Mouse (Mus musculus): ENCODE measurements around the gene Cpb1. TPM values are rescaled to one million over a fixed set of nuclear protein-coding genes. Genes with fewer than 3 reads are reported as not detected.

Cpb1 gene
- polyA plus RNA-seq, 1 experiment from 2014 or later, result not detected

- no peaks in the 10 kb centered on the region for H3K4me1 ChIP-seq (ENCODE audit: control insufficient read depth, insufficient read depth, low read length)
- DNase-seq (no peak), ATAC-seq (ENCODE audit: low FRiP score, low TSS enrichment) (no peak)
- H3K4me3 ChIP-seq (replicated peaks; ENCODE audit: low read depth, low read length), result no peak overlapping the region
- WGBS, result 73% methylated on average over 1 of the region's 1 CpGs
- no peak overlapping the region for H3K4me2 ChIP-seq (ENCODE audit: low read length)
- no peak overlapping the region for H3K9ac ChIP-seq (replicated peaks; ENCODE audit: low read length)
- no peaks in the 10 kb centered on the region for H3K27me3 ChIP-seq (ENCODE audit: control insufficient read depth, insufficient read depth, low read length)
- H3K27ac ChIP-seq (replicated peaks; ENCODE audit: low read depth, low read length), result no peak overlapping the region
- no peaks in the 10 kb centered on the region for H3K36me3 ChIP-seq (ENCODE audit: control insufficient read depth, insufficient read depth, low read length)
- no peaks in the 10 kb centered on the region for H3K9me3 ChIP-seq (ENCODE audit: control insufficient read depth, low read length)
Measured at GRCm38 (mm10) chr3:20281796-20282195, 6.3 kb upstream of the Cpb1 start.

GRCm38 (mm10) chr3:20254566-20255479 is 20.7 kb downstream of the Cpb1 start:
- Histone ChIP-seq H3K36me3 (ENCODE audit: control insufficient read depth, insufficient read depth, low read length) (no peaks in the 10 kb centered on the region), H3K27ac (replicated peaks; ENCODE audit: low read depth, low read length) (no peak overlapping the region), H3K27me3 (ENCODE audit: control insufficient read depth, insufficient read depth, low read length) (no peaks in the 10 kb centered on the region), H3K9me3 (ENCODE audit: control insufficient read depth, low read length) (no peaks in the 10 kb centered on the region), H3K9ac (replicated peaks; ENCODE audit: low read length) (no peak overlapping the region), H3K4me3 (replicated peaks; ENCODE audit: low read depth, low read length) (no peak overlapping the region), H3K4me2 (ENCODE audit: low read length) (no peak overlapping the region), H3K4me1 (ENCODE audit: control insufficient read depth, insufficient read depth, low read length) (no peaks in the 10 kb centered on the region)
- DNase-seq (peak; percentile 39), ATAC-seq (ENCODE audit: low FRiP score, low TSS enrichment) (no peak)
- 53% methylated on average over 9 of the region's 9 CpGs for WGBS

DNA sequence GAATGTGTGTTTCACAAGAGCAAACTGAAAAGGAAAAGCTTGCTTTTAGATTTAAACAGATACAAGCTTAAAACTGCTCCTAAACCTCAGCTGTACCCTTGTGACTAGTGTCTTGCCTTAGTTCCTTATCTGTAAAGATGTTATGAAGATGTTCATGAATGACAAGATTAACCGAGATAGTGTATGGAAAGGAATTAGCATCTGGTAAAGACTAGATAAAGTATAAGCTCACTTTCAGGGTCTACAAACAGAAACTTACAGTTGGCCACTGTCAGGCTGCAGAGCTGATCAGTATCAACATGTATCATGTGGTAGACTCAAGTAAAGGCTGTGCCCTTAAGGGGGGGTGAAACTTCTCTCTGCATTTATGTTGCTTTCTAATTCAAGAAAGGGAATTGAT is 31.6 kb downstream of the Cpb1 start:
- no peak overlapping the region for H3K4me2 ChIP-seq (ENCODE audit: low read length)
- WGBS, result 90% methylated on average over 1 of the region's 1 CpGs
- DNase-seq (no peak), ATAC-seq (ENCODE audit: low FRiP score, low TSS enrichment) (no peak)
- no peak overlapping the region for H3K4me3 ChIP-seq (replicated peaks; ENCODE audit: low read depth, low read length)
- H3K9ac ChIP-seq (replicated peaks; ENCODE audit: low read length), result no peak overlapping the region
- no peaks in the 10 kb centered on the region for H3K4me1 ChIP-seq (ENCODE audit: control insufficient read depth, insufficient read depth, low read length)
- H3K27me3 ChIP-seq (ENCODE audit: control insufficient read depth, insufficient read depth, low read length), result no peaks in the 10 kb centered on the region
- no peak overlapping the region for H3K27ac ChIP-seq (replicated peaks; ENCODE audit: low read depth, low read length)
- no peaks in the 10 kb centered on the region for H3K9me3 ChIP-seq (ENCODE audit: control insufficient read depth, low read length)
- no peaks in the 10 kb centered on the region for H3K36me3 ChIP-seq (ENCODE audit: control insufficient read depth, insufficient read depth, low read length)

DNA sequence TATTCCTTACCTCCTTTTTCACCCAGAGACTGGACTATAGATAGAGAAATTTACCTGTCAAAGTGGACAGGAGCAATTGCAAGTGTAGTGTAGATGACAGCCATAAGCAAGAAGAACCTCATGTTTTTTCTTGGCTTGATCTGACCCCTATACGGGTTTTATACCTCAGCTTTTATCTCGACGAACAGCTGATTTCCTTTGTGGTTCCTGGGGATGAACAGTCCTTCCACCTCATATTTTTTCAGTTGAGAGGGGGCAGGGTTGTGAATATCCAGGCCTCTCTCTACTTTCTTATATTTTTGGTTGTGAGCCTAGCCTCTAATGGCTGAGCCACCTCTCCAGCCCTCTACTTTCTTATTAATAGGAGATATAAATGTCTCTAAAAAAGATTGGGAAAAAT is 33.5 kb downstream of the Cpb1 start, which contains the start of gene Cpa3:
Gene Cpa3 (minus strand): TSS at position 132 of the 400 bp plus-strand sequence.
- DNase-seq (no peak), ATAC-seq (ENCODE audit: low FRiP score, low TSS enrichment) (no peak)
- 82% methylated on average over 3 of the region's 3 CpGs for WGBS
- Histone ChIP-seq H3K27ac (replicated peaks; ENCODE audit: low read depth, low read length) (no peak within 1 kb of the TSS), H3K4me2 (ENCODE audit: low read length) (no peak within 1 kb of the TSS), H3K4me1 (ENCODE audit: control insufficient read depth, insufficient read depth, low read length) (no peaks in the 10 kb centered on the region), H3K4me3 (replicated peaks; ENCODE audit: low read depth, low read length) (no peak within 1 kb of the TSS), H3K9me3 (ENCODE audit: control insufficient read depth, low read length) (no peaks in the 10 kb centered on the region), H3K27me3 (ENCODE audit: control insufficient read depth, insufficient read depth, low read length) (no peaks in the 10 kb centered on the region), H3K36me3 (ENCODE audit: control insufficient read depth, insufficient read depth, low read length) (no peaks in the 10 kb centered on the region), H3K9ac (replicated peaks; ENCODE audit: low read length) (no peak within 1 kb of the TSS)

DNA sequence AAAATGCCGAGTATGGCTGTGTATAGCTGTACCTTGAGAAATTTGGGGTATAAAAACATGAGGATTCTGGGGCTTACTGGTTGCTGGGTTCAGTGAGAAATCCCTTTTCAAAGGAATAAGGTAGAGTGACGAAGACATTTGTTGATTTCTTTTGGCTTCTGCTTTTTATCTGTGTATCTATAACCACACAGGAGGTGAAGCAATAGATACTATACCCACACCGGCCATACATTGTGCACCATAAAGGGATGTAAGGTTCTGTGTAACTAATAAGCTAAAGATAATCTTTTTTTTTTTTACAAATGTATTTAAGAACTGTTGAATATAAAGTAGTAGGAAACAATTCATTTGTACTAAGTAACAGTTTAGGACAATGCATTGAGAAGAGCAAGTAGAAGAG is 35.8 kb downstream of the Cpb1 start:
- Histone ChIP-seq H3K4me1 (ENCODE audit: control insufficient read depth, insufficient read depth, low read length) (no peaks in the 10 kb centered on the region), H3K4me2 (ENCODE audit: low read length) (no peak overlapping the region), H3K9me3 (ENCODE audit: control insufficient read depth, low read length) (no peaks in the 10 kb centered on the region), H3K27ac (replicated peaks; ENCODE audit: low read depth, low read length) (no peak overlapping the region), H3K36me3 (ENCODE audit: control insufficient read depth, insufficient read depth, low read length) (no peaks in the 10 kb centered on the region), H3K9ac (replicated peaks; ENCODE audit: low read length) (no peak overlapping the region), H3K27me3 (ENCODE audit: control insufficient read depth, insufficient read depth, low read length) (no peaks in the 10 kb centered on the region), H3K4me3 (replicated peaks; ENCODE audit: low read depth, low read length) (no peak overlapping the region)
- ATAC-seq (ENCODE audit: low FRiP score, low TSS enrichment) (no peak), DNase-seq (no peak)
- 81% methylated on average over 3 of the region's 3 CpGs for WGBS

- H3K4me3 ChIP-seq (replicated peaks; ENCODE audit: low read depth, low read length), result no peak overlapping the region
- H3K9ac ChIP-seq (replicated peaks; ENCODE audit: low read length), result no peak overlapping the region
- H3K27ac ChIP-seq (replicated peaks; ENCODE audit: low read depth, low read length), result no peak overlapping the region
- H3K27me3 ChIP-seq (ENCODE audit: control insufficient read depth, insufficient read depth, low read length), result no peaks in the 10 kb centered on the region
- DNase-seq (no peak), ATAC-seq (ENCODE audit: low FRiP score, low TSS enrichment) (no peak)
- 88% methylated on average over 1 of the region's 1 CpGs for WGBS
- H3K9me3 ChIP-seq (ENCODE audit: control insufficient read depth, low read length), result no peaks in the 10 kb centered on the region
- no peaks in the 10 kb centered on the region for H3K4me1 ChIP-seq (ENCODE audit: control insufficient read depth, insufficient read depth, low read length)
- no peaks in the 10 kb centered on the region for H3K36me3 ChIP-seq (ENCODE audit: control insufficient read depth, insufficient read depth, low read length)
- no peak overlapping the region for H3K4me2 ChIP-seq (ENCODE audit: low read length)
Measured at GRCm38 (mm10) chr3:20236965-20237364, 38.6 kb downstream of the Cpb1 start.

DNA sequence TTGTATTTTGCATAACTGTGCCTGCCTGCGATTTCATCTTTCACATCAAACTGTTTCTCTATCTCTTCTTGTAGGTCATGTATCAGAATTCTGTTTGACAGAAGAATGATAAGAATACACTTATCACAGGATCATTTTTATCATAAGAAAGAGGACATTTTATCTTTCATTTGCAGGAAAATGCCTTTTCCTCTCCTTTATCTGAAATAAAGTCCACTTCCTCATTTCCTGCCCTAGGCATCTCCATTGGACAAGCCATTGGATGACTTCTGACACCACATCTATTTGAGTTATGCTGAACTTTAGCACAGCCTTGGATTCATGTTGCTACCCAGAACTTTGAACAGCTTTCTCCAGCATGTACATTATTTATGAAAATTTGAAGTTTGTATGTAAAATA is 46.5 kb downstream of the Cpb1 start:
- Histone ChIP-seq H3K4me2 (ENCODE audit: low read length) (no peak overlapping the region), H3K4me1 (ENCODE audit: control insufficient read depth, insufficient read depth, low read length) (no peaks in the 10 kb centered on the region), H3K27ac (replicated peaks; ENCODE audit: low read depth, low read length) (no peak overlapping the region), H3K36me3 (ENCODE audit: control insufficient read depth, insufficient read depth, low read length) (no peaks in the 10 kb centered on the region), H3K4me3 (replicated peaks; ENCODE audit: low read depth, low read length) (no peak overlapping the region), H3K27me3 (ENCODE audit: control insufficient read depth, insufficient read depth, low read length) (no peaks in the 10 kb centered on the region), H3K9ac (replicated peaks; ENCODE audit: low read length) (no peak overlapping the region), H3K9me3 (ENCODE audit: control insufficient read depth, low read length) (no peaks in the 10 kb centered on the region)
- DNase-seq (no peak), ATAC-seq (ENCODE audit: low FRiP score, low TSS enrichment) (no peak)
- 89% methylated on average over 1 of the region's 1 CpGs for WGBS

DNA sequence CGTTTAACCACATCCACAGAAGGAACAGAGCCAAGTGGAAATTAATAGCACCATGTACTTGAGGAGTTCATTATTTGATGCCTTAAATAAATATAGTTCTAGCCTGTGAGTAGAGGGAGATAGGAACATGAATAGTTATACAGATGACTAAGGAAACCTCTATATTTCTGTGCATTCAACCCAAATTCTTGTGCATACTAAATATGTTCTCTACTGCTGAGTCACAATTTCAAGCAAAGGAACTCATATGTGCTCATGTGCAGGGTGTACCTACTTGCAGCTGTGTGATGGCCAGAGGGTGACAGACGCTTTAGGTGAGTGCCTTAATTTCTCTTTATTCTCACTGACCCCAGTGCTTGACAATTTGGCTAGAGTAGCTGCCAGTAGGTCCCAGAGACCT is 50.1 kb downstream of the Cpb1 start:
- Histone ChIP-seq H3K27me3 (ENCODE audit: control insufficient read depth, insufficient read depth, low read length) (no peaks in the 10 kb centered on the region), H3K9ac (replicated peaks; ENCODE audit: low read length) (no peak overlapping the region), H3K4me1 (ENCODE audit: control insufficient read depth, insufficient read depth, low read length) (no peaks in the 10 kb centered on the region), H3K4me3 (replicated peaks; ENCODE audit: low read depth, low read length) (no peak overlapping the region), H3K27ac (replicated peaks; ENCODE audit: low read depth, low read length) (no peak overlapping the region), H3K4me2 (ENCODE audit: low read length) (no peak overlapping the region), H3K36me3 (ENCODE audit: control insufficient read depth, insufficient read depth, low read length) (no peaks in the 10 kb centered on the region), H3K9me3 (ENCODE audit: control insufficient read depth, low read length) (no peaks in the 10 kb centered on the region)
- no peak for DNase-seq
- WGBS, result 89% methylated on average over 2 of the region's 2 CpGs
- ATAC-seq (ENCODE audit: low FRiP score, low TSS enrichment), result no peak
